Mouse (Mus musculus) adrenal gland, postnatal 4 days (tissue): ENCODE data around the gene Rcn2. TPM values are rescaled to one million over a fixed set of nuclear protein-coding genes. Genes with fewer than 3 reads are reported as not detected.
A peak's percentile ranks its signal among the peaks of the same experiment; 100 is the strongest.
"Not testable (repeated sequence)": the region's sequence is repeated elsewhere in the genome, so short reads cannot be mapped to it uniquely, and the experiment has no call there.

Experiments used
- DNase-seq, 2 experiments: peaks; one replicate each; pipeline ENCODE4 v3.0.0; 2021 to 2022; ENCODE audit warnings: low spot score in 2 of 2, mixed read lengths in 2 of 2
- long read RNA-seq, 2 experiments: library from polyadenylated mRNA; stranded (forward); transcript quantifications; one replicate each; pipeline ENCODE4 v2.0.0; 2021
- total RNA-seq, 2 experiments: library from RNA; stranded (reverse); gene quantifications; 2 replicates each; pipeline ENCODE4 v1.2.3; 2021

Gene Rcn2
- 10 to 100 TPM; 73.0 to 73.2 TPM for total RNA-seq
- long read RNA-seq, experiment 1, transcript Rcn2-201 (7 exons, 2,024 nt), result major isoform, 113 of 121 reads
- long read RNA-seq, experiment 1, partial matches to known transcripts, result 1 of 121 reads
- long read RNA-seq, experiment 1, other reads (novel, unspliced or antisense), result 5 of 121 reads
- long read RNA-seq, experiment 2, transcript Rcn2-201 (7 exons, 2,024 nt), result major isoform, 171 of 191 reads
- long read RNA-seq, experiment 2, partial matches to known transcripts, result 10 of 191 reads
- long read RNA-seq, experiment 2, other reads (novel, unspliced or antisense), result 8 of 191 reads

DNA sequence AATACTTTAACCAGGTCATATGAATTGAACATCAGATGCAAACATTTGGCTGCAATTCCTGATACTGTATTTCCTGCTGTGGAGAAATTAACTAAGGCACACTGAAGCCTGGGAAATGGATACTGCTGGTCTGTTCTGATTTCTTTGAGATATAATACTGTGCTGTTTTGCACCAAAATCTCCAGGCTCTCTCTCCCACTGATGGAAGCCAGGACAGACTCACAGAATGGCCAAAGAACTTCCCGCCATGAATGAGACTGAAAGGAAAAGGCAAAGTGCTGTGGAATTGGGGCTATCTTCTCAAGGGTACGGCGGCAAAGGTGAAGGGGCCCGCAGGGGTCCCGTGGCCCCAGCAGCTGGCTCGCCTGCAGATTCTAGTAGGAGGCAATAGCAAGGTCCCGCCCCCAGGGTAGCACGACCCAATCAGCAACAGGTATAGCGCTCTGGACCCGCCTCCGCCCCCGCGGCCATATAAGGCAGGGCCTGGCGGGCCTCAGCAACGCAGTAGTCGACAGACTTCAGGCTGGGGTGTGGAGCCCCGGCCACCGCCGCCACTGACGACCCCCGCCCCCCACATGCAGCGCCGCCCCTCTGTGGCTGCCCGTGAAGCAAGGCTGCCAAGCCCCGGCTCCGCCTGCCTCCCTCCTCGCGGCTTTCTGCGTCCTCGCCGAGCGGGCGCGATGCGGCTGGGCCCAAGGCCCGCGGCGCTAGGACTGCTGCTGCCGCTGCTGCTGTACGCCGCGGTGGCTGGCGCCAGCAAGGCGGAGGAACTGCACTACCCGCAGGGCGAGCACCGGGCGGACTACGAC, at the start of gene Rcn2:
Rcn2 (plus strand) TSS at position 474 of the 809 bp plus-strand sequence.
- peak; percentile 91 to 92 for DNase-seq

DNA sequence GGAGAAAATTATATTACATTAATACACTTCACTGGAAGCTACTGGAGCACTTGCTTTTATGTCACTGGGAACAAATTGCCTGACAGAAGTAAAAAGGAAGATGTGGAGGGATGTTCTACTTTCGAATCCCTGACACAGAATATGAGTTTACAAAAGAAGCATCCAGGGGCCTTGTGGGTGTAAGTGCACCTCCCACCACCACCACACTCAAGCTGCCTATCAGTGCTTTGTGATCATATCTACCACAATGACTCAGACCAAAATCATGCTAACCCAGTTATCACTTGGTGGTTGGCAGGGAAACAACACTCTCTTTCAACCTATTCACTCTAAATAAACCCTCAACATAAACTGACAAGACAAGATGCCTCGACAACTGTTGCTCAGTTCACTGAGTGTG, 37.0 kb upstream of the Rcn2 start:
- not testable (repeated sequence) for DNase-seq

DNA sequence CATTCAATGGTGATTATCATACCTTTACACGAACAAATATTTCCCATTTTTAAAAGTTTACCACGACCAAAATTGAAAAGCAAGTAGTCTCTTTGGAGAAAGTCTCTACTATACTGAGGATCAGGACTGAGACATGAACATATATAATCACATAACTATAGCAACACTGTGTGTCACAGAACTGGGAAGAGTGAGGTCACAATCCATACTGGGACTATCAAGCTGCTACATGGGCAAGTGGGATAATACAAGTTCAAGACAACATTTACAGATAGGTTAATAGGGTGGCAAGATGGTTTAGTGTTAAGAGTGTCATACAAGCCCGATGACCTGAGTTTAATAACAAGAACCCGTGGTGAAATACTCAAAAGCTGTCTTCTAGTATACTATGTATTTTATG, 31.2 kb upstream of the Rcn2 start, which contains the start of gene 4930563M21Rik:
4930563M21Rik (minus strand) TSS at position 101 of the 400 bp plus-strand sequence.
- DNase-seq, result no peak

DNA sequence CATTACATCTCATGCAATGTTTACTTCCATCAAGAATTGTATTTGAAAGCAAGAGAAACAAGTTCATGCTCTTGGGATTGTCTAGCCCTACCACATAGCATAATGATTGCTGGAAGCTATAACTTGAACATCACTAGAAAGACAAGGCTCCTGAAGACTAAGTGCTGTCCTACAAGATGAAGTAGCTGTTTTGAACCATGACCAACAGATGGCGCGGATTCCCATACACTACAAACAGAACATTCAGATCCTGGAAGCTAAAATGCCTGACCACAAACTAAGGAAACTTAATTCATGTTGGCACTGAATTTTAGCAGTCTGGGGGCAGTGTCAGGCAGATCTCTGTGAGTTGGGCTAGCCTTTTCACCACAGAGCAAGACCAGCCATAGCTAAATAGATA, 16.9 kb upstream of the Rcn2 start:
- DNase-seq, result no peak

DNA sequence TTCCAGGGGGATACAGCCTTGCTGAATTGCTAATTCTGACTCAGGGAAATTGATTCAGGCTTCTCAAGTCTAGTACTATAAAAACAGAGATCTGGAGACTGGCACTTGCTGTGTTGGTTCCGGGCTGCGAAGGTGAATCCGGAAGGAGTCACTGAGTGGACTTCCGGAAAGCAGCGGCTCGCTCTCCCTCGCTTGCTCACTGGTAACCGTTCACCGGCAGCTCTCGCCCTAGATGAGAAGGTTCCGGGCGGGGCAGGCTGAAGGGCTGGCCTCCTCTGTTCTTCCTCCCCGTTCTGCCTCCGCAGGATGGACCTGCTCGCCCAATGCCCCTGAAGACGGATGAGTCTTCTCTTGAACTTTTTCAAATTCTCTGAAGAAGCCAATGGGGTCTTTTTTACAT, 14.4 kb upstream of the Rcn2 start:
- DNase-seq, result no peak

DNA sequence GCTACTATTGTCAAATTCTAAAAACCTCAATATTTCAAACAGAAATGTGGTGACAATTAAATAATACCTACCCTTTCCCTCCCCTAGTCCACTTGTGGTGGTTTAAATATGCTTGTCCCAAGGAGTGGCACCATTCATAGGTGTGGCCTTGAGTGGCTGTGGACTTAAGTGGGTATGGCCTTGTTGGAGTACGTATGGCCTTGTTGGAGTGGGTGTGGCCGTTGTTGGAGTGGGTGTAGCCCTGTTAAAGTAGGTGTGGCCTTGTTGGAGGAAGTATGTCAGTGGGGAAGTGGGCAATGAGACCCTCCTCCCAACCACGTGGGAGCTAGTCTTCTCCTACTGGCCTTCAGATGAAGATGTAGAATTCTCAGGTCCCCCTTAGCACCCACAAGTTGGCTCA, 9.4 kb upstream of the Rcn2 start:
- no peak for DNase-seq

DNA sequence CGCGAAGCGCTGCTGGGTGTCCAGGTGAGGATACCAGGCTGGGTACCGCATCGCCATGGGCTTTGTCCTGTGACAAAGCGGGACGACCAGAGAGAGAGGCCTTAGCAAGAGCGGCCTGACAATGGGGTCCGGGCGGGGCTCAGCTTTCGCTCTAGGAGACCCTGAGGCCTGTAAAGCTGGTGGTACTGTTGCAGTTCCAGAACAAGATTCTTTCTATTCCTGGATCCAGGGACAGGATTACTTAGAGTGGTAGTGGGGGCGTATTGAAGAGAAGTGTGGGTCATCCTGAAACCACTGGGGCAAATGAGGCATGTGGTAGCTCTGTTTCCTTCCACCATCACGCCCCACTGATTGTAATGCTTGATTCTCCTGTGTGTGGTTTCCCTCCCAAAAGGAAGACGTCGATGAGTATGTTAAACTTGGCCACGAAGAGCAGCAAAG, 556 bp downstream of the Rcn2 start:
- no peak for DNase-seq

DNA sequence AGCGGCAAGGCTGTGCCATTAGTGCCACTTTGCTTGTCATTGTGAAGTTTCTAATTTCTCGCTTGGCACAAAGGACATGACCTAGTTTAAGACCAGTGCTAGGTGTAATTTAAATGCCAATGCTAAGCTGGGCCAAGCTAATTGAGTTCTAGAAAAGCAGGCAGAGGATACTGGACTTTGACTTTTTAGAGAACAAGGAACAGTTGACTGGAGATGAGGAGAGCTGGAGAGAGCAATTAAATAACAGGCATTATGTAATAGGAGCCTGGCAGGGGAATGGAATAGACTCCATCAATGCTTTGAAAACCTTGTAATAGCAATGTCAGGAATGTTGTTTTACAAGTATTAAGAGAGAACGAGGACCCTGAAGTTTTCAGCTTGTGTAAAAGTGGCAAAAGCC, 12.2 kb downstream of the Rcn2 start:
- DNase-seq, result no peak

DNA sequence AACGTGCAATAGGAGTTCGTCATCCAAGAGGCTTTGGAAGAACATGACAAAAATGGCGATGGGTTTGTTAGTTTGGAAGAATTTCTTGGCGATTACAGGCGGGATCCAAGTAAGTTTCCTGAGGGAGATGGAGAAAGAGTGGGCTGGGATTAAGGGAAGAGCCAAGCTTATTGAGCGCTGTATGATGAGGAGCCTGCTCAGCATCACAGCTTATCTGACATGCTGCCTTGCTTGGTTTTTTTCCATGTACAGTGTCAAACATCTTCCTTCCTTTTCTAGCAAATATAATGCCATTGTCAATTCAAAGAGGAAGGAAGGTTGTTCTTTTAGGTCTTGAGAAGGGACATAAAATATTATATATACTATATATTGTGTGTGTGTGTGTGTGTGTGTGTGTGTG, 14.5 kb downstream of the Rcn2 start:
- no peak for DNase-seq

DNA sequence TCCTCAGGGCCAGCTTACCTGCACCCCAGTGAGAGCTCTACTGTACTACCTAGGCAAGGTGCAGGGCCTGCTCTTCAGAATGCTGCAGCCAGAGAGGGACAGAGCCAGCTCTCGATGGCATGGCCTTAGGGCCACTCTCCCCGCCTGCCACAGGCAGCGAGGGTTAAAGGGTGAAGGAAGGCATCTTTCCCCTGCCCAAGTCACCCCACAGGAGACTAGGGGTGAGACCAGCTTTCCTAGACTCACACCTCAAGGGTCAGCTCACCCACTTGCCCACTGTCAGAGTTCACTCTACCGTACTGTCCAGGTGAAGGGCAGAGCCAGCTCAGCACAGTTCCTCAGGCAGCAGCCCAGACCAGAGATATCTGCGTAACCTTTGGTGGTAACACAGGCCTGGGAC, 20.7 kb downstream of the Rcn2 start:
- no peak for DNase-seq

DNA sequence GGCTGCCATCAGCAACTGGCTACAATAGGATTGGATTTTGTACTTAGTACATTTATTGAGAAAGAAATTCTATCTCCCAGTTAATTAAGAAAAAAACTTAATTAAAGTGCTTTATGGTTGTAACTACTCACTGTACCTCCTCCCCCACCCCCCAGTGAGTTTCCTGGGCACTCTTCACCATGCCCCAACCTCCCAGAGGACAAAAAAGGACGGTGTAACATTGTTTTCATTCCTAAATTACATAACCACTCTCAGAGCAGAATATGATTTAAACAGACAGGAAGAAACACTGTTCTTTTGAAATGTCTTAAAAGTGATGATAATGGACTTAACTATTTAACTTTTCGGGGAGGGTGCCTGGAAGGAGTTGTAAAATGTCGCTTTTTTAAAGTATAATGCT, 23.4 kb downstream of the Rcn2 start:
- no peak for DNase-seq

DNA sequence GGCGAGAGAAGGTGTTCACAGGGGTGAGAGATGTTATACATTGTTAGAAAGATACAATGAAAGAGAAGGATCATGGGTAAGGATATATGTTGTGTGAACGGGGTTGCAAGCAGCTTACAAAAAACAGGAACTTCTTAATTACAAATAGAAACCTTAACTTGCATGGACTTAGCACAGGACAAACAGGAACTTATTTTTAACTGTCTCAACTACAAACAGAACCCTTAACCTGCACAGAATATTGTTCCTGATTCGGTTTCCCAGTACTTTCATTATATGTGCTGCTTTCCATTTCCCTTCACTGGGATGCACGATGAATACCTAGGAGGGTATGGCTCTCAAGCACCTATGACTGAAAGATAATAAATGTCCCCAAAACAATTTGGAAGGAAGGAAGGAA, 26.3 kb downstream of the Rcn2 start:
- DNase-seq, result no peak

DNA sequence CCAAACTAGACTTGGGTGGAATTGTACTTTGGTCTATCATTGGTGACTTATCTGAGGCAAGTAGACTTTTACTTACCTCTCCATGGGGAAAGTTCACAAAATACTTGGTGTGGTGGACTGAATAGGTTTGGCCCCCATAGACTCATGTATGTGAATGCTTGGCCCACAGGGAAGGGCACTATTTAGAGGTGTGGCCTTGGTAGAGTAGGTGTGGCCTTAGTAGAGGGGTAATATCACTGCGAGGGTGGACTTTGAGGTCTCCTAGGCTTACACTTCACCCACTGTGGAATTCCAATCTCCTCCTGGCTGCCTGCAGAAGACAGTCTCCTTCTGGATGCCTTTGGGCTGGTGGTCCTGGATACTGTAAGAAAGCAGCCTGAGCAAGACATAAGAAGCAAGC, 27.0 kb downstream of the Rcn2 start:
- DNase-seq, result no peak

DNA sequence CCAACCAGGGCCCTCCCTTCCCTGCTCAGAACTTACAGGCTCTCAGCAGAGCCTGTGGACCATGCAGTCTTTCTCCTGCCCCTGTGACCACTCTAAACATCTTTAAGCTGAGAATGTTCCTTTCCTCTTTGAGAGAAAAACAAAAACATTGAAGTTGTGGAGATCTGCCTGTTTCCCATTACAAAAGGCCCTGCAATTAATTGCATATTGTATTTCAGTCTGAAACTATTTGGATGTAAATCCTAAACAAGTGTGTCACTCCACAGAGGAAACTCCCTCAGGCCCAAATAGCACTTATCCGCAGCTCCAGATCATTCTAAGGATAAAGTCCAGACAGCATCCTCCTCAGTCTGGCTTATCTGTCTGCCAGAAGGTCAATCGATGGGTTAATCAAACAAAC, 31.2 kb downstream of the Rcn2 start:
- DNase-seq, result no peak

DNA sequence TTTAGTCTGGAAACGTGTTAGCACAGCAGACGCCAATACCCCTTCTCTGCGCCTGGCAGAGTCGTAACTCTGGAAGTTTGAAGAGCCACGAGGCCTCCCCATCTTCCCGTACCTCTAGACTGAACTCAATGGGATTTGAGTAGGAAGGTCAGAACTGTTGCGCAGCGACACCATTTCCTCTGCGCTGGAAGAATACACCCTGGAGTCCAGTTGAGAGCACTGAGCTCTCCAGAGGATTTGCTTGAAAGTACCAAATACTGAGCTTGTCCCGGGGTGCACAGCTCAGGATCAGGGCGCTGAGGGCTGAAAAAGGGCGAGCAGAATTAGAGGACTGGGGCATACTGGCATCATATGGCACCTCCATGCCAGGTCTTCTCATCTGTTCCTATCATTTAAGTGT, 33.2 kb downstream of the Rcn2 start:
- DNase-seq, result no peak

DNA sequence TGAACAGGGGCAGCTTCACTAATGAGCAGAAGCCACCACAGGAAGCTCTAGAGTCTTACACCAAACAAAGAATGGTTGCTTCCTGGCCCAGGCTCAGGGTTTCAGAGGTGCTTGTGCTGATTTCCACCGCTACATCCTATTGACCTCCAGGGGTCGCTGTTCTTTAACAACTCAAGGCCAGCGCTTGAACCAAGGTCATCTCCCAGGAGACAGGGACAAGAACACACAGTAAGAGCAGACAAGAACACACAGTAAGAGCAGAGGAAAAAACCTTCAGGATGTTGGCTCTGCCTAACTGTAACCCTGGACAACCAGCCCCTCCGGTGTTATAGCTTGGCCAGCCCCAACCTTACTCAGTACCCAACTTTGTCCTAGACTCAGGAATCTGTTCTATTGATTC, 33.6 kb downstream of the Rcn2 start:
- DNase-seq, result peak in 1 of 2 experiments; percentile 39

DNA sequence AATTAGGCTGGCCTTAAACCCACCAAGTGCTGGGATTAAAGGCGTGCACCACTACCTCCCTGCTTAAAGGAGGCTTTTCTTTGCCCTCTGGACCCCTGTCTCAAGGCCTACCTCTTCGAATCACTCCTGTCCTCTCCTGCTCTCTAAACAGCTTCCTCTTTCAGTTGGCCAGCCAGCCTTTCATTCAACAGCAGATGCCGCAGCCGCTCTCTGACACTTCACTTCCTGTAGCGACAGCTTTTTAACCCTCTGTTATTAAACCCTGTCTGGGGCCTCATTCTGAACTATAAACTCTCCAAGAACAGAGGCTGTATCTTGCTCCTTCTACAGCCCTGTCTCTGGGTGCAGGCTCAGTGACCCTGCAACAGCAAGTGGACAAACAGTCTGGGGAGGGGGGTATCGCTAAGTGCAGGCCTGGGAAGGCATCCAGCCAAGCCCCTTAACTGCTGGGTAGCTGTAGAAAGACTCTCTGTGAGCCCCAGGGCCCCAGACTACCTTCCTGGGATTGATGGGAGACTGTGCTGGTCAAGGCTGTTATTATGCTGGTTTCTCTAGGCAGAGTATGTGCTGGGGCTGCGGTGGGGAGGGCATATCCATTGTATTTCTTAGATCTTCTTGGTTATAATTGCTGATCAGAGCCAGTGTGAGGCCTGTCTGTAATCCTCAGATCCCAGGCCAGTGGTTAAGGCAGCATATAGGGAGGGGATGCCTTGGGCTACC, 34.4 kb downstream of the Rcn2 start:
- no peak for DNase-seq

DNA sequence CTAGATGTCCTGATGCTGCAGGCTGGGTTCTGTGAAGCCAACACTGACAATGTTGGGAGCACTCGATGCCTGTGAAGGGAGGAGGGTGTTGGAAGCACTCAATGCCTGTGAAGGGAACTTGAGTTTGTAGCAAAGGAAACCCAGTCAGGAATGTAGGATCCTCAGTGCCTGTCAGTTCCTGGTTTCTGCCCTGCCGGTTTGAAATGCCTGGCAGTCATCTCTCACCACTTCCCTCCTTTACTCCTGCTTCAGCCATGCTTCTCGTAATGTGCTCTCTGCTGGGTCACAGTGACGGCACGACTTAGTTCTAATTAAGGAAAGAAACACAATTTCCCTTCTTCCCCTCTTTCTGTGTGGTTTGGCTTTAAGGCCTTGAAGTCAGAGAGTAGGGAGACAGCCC, 37.9 kb downstream of the Rcn2 start:
- DNase-seq, result no peak

DNA sequence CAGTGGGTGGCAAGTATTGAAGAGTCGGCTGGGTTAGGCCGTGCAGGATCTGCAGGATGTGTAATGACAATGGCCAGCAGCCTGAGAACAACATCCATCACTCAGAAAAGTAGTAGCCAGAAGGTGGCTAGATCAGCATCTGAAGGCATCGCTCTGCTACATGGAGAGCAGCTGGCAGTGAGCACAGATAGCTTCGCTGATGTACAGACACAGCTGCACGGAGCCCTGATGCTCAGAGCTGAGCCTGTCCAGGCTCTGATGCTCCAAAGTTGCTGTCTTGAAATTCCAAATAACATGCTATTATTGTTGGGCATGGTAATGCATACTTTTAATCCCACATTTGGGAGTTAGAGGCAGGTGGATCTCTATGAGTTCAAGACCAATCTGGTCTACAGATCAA, 44.9 kb downstream of the Rcn2 start:
- DNase-seq, result no peak

DNA sequence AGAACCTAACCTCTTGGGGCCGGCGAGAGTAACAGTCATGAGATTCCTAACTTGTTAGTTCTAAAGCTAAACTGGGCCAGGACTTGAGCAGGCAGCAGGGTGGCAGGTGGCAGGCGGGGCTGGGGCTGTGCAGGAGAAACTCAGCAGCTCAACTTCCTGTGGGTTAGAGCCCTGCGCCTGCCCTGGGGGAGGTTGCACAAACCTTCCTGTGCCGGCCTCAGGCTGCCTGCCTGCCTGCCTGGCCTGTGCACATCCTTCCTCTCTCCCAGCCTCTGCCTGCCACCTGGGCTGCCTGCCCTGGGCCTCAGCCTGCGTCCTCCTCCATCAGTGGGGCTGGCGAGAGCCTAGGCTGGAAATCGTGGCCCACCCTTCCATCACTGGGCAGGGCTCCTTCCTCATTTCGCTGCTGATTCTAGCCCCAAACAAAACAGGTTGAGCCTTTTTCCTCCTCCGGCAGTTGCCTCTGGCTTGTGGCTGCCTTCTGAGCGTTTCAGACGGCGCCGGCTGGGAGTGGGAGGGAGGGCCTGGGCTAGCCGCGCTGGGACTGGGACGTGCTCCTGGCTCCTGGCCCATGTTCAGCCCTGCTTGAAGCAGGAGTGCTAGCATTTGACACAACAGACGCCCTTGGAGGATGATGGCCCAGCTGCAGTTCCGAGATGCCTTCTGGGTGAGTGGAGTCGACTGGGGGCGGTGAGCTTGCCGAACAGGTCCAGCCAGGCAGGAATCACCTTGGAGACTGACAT, 48.3 kb downstream of the Rcn2 start, which contains the start of gene Pstpip1:
Pstpip1 (plus strand) TSS at position 185 of the 743 bp plus-strand sequence.
- peak in 1 of 2 experiments; percentile 35 for DNase-seq
